Mouse (Mus musculus): ENCODE data around the gene Nup107. TPM values are rescaled to one million over a fixed set of nuclear protein-coding genes. Genes with fewer than 3 reads are reported as not detected.
A peak's percentile ranks its signal among the peaks of the same experiment; 100 is the strongest.
"Not testable (repeated sequence)": the region's sequence is repeated elsewhere in the genome, so short reads cannot be mapped to it uniquely, and the experiment has no call there.

The Nup107 gene
- total RNA-seq, 4 experiments from 2014 or later, result 13.3 to 21.0 (median 15.6) TPM

DNA sequence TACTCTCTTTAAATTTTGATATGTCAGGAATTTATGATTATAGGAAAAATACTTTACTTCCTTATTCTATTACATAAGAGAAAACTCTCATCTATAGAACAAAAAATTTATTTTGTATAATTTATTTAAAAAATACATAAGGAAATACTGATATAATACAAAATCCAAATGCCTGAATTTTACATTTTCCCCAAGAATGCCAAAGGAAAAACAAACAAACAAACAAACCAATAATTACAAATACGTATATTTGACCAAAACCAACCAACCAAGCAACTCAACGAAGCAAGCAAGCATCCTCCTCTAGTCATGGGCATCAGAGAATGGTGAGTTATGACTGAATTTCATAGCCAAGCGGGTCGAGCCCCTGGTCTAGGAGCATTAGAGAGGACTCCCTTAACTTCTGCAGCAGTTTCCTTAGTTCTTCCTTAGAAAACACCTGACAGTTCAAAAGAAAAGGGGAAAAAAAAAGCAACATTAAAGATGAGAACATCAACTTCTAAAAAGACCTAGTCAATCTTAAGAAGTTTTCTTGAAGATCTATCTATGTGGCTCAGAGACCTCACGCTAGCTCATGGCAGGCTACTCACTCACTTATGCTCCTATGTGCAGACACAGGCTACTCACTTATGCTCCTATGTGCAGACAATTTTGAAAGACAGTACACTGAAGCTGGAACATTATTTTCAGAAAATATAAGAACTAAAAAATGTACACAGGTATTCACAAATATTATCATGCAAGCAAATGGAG, 41.8 kb downstream of the Nup107 start:
- no peak for DNase-seq

DNA sequence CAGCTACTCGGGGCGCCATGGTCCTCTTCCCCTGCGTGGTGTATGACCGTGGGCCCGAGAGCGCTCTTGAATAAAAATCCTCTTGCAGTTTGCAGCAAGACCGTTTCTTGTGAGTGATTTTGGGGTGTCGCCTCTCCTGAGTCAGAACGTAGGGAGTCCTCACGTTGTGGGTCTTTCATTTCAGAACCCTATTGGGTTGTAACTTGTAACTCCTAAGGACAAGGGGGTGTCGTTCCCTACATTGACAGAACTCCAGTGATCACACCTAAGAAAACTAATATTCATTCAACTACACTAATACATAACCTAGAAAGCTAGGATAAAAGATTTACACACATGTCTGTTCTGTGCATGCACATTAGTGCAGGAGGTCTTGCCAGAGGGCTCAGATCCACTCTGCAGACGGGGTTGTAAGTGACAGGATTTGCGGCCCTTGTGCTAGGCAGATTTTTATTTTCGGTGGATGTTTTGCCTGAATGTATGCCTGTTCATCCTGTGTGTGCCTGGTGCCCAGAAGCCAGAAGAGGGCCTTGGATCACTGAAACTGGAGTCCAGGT, 42.6 kb downstream of the Nup107 start:
- DNase-seq, result no peak

DNA sequence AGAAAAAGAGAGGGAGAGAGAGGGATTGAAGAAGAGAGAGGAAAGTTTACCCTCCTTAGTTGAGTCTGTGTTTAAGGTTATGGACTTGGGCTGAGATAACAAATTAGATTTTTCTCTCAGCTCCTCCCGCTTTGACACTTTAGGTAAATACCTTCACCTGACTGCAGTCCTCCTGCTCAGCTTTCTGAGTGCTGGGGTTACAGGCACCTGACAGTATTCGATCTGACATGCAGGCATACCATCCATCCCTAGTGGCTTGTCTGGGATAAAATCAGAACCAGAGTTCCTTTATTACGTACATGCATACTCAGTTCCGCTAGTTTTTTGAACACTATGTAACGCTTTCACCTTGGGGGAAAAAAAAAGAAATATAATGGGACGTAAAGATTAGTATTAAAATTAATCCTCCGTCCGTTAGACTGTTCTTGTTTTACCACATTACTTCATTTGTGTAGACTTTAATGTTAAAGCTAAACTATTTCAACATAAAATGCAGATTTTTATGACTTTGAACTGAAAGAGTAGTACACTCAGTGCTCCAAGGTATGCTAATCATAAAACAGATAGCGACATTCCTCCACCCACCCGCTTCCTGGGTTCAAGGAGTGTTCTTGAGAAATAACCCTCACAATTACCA, 43.3 kb downstream of the Nup107 start:
- no peak for DNase-seq

DNA sequence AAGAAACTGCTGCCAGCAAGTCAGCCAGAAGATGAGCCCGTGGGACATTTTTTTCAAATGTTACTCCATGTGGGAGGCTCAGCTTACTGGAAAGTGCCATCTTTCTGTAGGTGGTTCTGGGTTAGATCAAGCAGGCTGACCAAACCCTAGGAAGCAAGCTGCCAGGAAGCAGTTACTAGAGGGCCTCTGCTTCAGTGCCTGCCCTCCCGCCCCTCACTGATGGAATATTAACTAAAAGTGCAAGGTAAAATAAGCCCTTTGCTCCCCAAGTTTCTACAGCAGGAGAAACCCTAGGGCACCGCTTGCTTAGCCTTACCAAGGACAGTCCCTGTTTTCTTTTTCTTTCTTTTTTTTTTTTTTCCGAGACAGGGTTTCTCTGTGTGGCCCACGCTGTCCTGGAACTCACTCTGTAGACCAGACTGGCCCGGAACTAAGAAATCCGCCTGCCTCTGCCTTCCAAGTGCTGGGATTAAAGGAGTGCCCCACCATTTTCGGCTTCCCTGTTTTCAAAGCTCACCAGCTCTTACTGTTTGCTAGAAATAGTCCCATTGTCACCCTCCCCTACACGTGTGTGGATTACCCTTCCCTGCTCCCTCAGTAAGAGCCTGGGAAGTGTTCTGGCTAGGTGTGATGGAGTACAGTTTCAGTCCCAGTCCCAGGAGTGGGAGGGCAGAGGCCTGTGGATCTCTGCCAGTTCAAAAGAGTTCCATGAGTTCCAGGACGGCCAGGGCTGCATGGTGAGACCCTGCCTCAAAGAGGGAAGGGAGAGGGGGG, 44.0 kb downstream of the Nup107 start:
- DNase-seq, result no peak

DNA sequence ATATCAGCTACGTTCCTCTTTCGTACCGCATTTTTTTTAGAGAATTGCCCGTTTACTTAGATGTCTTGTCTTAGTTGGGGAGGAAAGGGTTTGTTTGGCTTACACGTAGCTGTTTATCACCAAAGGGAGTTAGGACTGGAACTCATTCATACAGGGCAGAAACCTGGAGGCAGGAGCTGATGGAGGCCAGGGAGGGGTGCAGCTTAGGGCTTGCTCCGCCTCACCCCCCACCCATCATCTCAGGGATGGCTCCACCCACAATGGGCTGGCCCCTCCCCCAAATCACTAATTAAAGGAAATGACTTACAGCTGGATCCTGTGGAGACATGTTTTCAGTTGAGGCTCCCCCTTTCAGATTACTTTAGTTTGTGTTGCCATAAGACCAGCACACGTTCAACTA, 44.8 kb downstream of the Nup107 start:
- no peak for DNase-seq

DNA sequence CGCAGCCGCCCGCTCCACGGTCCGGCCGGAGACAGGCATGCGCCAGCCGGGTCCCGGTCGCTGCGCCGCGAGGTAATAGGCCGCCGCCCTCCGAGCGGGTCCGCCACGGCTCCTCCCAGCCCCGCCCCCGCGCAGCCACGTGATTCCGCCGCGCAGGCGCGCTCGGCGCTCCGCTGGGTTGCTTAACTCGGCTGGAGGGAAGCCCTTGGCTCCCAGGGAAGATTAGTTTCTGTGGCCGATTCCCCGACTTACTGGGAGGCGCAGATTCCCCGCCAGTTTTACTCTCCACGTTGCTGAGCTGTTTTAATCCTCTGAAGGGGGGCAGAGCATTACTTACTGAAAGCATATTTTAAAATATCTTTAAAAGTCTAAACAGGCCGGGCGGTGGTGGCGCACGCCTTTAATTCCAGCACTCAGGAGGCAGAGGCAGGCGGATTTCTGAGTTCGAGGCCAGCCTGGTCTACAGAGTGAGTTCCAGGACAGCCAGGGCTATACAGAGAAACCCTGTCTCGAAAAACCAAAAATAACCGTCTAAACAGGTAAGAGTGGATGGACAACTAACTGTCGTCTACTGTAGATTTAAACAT, 46.1 kb downstream of the Nup107 start, which contains the start of gene Slc35e3:
Gene Slc35e3 (minus strand): TSS at position 69 of the 587 bp plus-strand sequence.
- peak; percentile 92 for DNase-seq

DNA sequence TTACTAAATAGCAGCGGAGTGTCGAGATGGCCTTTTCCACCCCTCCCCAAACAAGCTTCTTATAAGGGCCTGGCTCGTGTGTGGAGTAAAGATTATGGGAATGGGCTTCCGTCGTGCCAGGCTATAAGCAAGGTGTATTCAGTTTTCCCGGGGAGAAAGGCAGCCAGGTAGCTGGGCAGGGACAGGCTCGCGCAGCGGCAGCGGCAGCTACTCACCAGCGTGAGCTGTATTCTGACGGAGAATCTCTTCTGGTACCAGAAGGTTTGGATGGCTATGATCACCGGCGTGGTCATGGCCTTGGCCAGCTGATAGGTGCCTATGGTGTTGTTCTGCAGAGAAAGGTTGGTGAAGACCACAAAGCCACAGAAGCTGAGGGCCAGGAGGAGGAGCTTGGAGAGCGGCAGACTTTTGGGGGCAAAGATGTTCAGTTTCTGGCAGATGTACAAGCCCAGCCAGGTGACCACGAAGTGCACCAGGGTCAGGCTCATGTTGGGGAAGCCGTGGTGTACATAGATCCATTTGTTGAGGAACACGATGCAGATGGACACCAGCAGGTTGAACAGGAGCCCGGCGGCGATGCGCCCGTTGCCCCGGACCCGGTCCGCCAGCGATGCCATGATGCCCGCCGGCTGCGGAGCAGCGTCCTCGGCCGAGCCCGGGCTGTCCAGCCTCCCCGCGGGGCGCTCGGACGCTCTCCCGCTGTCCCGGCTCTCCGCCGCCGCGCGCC, 46.8 kb downstream of the Nup107 start:
- DNase-seq, result not testable (repeated sequence)

DNA sequence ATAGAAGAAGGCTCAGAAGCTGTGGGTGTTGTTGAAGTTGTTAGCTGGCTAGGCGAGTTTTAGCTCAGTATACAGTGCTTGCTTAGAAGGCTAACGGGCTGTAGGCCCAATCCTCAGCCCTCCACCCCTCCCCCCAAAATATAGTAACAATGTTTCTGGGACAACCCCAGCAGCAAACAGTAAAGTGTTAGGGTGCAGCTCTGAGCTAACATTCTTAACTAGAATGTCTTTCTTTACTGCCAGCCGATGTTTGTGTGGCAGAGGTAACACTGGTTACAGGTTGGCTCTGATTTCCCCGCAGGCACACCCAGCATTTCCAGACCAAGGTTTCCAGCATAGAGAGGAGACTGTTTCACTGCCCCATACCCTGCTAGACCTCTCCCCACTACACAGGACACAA, 48.6 kb downstream of the Nup107 start:
- DNase-seq, result no peak

DNA sequence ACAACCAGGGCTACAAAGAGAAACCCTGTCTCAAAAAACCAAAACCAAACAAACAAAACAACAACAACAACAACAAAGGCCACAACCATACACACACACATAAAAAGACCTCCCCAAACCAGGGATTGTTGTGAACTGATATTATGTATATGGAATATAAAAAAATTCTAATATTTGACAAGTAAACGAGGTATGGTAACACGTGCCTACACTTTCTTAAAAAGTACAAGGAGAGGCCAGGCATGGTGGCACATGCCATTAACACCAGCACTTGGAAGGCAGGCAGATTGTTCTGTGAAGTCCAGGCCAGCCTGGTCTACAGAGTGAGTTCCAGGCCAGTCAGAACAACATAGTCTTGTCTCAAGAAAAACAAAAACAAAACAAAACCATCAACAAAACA, 49.3 kb downstream of the Nup107 start:
- DNase-seq, result no peak

DNA sequence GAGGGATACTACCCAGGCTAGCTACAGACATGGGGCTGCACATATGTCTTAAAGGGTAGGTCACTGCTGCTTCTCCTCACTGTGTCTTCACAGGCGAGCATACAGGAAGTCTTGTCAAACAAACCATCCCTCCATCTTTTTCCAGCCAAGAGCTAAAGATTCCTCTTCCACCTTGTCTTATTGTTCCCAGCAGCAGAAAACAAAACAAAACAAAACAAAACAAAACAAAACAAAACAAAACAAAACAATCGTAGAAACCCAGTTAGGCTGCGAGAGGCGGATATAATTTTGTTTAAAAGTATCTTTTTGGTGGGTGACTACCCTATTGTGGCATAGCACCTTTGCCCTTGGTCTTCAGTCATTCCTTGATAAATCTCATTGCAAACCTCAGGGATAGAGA, 49.9 kb downstream of the Nup107 start:
- no peak for DNase-seq

DNA sequence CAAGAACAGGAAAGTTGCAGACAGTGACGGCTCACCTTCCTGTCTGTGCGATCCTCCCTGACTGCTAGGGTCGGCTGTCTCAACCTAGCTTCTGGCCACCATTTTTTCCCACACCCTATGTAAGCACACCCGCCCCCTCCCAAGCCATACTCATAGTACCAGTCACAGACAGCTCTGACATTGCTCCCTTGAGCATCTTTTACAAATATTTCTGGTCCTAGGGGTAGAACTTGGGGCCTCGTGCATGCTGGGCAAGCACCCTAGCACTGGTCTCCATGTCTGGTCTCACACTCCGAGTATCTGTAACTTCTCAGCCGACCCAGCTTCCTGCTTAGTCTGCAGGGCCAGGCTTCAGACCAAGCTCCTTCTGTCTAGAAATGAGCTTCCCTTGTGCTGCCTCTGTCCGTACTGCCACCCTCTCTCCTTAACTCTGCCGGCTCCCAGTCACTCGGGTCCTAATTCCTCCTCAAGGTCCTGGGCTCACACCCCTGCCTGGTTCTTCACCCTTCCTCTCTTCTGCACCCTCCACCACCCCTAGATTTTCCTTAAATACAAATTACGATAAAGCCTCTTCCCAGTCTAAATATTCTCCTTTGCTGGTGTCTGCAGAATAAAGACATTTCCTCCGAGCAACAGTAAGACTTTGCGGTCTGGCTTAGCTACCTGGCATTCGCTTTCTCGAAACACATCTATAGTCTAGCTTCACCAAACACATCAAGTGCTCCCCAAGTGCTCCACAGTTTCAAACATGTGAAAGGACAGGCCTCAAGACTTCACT, 50.6 kb downstream of the Nup107 start:
- no peak for DNase-seq

DNA sequence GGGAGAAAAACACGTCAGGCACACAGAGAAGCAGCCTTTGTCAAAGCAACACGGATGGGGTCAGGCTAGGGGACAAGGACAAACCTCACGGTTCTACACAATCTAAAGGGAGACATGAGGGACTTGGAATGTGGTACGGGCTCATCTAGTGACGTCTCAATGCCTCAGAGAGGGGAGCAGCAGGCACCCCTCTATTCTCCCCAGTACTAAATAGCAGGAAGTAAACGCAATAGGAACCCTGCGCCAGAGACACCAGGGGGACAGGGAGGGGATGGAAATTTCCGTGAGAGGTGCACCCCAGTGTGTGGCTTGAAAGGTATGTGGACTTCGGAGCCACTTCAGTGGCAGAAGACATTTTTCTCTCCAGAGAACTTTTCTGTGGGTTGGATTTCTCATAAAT, 51.6 kb downstream of the Nup107 start:
- no peak for DNase-seq

DNA sequence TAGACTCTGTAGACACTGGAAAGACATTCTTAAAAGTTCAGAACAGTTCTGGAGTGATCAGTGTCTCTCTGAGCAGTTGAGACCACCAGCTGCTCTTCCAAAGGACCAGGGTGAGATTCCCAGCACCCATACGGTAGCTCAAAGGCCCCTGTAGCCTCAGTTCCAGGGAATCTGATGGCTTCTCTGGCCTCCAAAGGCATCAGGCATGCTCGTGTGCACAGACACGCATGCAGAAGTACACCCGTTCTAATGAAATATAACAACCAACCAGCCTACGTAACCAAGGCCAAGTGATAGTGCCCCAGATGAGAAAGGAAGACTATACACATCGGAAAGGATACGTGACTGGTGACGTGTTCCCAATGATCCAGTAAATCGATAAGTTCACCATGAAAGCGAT, 52.3 kb downstream of the Nup107 start:
- DNase-seq, result no peak

DNA sequence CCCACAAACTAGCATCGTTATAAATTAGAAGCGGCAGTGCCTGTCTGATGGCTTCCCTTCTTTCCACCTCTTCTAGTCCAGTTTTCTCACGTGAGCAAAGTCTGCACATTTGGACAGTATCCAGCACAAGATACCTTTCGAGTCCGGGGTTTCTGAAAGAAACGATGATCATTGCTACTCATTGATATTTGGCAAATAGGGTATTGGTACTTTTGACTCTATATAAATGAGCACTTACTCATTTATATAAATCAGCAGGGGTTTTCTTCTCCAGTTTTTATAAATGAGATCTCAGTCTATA, 52.9 kb downstream of the Nup107 start:
- DNase-seq, result no peak

DNA sequence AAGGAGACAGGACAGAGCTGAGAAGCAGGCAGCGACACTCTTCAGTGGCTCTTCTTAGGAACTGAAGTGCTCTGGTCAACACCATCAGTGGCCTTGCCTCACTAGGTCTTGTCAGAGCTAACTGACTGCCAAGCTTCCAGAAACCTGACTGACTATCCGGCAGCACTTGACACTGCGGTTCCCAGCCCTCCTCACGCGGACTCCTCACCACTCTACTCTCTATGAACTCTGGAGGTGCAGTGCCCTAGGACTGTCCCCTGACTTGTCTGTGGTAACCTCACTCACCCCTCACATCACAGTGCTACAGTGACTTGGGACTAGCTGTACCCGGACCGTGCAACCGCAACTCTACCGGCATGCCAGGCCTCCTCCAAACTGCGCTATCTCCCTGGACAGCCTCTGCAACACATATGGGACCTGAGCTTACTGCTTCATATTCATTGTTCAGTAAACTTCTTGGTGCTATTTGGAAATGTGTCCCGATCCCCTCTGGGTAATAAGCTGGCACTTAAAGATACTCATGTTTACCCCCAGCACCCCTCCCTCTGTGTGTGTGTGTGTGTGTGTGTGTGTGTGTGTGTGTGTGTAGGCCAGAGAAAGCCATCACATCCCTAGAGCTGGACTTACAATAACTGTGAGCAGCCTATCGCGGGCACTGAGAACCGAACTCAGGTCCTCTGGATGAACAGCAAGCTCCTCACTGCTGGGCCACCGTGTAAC, 53.4 kb downstream of the Nup107 start:
- DNase-seq, result no peak

DNA sequence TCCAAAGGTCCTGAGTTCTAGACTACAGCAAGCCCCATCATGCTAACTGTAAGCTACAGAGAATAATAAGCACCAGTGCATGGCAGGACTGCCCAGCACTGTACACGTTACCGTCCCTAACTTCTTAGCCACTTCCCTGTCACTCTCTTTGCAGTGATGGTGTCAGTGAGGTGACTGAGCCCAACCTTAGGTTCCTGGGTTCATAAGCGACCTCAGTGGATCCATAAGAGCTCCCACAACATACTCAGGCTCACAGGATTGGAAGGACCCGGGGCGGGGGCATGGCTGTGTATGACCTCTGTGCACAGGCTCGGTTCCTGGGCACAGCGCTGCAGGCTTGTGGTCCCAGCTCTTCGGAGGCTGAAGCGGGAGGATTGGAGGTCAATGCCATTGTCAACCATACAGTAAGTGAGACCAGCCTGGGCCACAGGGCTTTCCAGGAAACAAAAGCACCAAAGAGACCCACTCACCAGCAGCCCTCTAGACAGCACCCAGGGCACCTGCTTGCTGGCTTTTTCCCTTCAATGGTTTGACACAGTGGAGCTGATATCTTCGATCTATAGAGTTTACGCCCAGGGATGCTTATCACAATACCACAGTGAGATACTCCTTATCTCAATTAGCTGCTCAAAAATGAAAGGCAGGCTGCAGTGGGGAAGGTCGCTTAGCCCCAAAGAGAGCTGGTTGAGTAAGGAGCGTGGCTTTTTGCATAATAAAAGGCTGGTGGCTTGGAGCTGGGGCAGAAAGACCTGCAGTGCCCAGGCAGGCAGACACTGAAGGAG, 54.2 kb downstream of the Nup107 start:
- no peak for DNase-seq

DNA sequence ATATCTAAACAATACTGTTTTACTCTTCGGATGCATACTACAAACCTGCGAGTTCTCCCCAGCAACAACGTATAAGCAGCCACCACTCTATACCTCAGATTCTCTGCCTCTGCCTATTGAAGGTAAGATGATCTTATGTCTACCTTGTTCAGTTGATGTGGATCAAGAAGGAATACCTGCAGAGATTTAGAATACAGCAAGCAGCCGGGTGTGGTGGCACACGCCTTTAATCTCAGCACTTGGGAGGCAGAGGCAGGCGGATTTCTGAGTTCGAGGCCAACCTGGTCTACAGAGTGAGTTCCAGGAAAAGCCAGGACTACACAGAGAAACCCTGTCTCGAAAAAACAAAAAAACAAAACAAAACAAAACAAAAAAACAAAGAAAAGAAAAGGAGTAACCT, 55.0 kb downstream of the Nup107 start:
- DNase-seq, result not testable (repeated sequence)

DNA sequence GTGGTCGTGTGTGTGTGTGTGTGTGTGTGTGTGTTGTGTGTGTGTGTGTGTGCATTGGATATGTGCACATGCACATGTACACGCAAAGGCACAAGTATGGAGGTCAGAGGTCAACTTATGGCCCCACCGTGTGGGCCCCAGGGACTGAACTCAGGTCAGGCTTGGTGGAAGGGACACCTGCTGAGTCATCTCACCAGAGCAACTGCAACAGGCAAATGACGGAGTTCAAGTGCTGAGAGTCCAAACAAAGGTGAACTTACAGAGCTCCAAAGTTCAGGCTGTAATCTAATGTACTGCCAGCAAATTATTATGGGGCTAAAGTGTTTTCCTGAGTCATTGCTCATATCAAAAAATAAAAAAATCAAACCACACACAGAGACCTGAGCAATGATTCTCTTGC, 55.4 kb downstream of the Nup107 start:
- DNase-seq, result no peak

DNA sequence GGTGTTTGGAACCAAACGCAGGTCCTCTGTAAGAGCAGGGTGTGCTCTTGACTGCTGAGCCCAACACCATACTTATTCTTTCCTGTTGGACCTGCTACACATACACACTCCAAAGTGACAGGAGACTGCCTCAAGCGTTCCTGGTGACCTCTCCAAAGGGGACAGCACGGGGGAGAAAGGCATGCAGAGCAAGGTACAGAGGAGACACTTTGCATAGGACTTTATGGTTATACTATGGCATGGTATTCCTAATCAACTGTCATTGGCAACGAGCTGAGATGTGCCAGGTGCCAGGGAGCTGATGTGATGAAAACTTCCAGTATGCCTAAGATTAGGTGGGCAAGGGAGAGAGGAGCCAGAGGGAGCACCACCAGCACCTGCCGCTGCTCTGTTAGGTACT, 55.9 kb downstream of the Nup107 start:
- DNase-seq, result no peak

DNA sequence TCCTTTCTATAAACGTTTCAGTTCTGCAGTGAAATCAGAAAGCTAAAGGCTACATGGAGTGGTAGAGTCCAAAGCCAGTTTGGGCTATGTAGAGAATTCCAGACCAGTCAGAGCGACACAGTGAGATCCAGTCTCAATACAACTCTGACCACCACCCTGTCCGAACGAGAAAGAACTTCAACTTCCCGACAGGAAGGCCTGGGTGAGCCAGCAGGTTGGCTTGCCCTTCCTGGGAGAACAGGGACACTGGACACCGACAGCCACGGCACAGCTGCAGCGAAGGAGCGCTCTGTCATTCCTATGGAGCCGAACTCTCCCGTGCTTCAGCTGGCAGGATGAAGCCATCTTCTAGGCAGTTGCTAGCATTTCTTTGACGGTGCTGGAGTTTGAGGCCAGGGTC, 57.1 kb downstream of the Nup107 start:
- not testable (repeated sequence) for DNase-seq
